Mouse (Mus musculus) small intestine, adult 2 months (tissue): Measurements from ENCODE around the gene Cracr2a.

Experiments
- CTCF ChIP-seq: fragments of 200-500 bp; IDR thresholded peaks from 2 replicates; pipeline ENCODE4 v1.5.1; 2012; ENCODE audit warnings: low read depth, mild to moderate bottlenecking, control low read depth, inconsistent platforms, low read length, moderate library complexity, mixed read lengths; ENCODE audit not compliant: insufficient replicate concordance, insufficient read length; ENCODE audit errors: extremely low read depth
- POLR2A ChIP-seq: fragments of 200-500 bp; IDR thresholded peaks from 2 replicates; pipeline ENCODE4 v1.6.1; 2012; ENCODE audit warnings: low read depth, mild to moderate bottlenecking, control low read depth, inconsistent platforms, low read length, moderate library complexity

GRCm38 (mm10) chr6:127614083-127614984 is 53.2 kb downstream of the Cracr2a start:
- no peak for TF ChIP-seq CTCF
- TF ChIP-seq POLR2A, result no peak
